Mouse (Mus musculus): Measurements from ENCODE around the gene Ptgs2.

DNA sequence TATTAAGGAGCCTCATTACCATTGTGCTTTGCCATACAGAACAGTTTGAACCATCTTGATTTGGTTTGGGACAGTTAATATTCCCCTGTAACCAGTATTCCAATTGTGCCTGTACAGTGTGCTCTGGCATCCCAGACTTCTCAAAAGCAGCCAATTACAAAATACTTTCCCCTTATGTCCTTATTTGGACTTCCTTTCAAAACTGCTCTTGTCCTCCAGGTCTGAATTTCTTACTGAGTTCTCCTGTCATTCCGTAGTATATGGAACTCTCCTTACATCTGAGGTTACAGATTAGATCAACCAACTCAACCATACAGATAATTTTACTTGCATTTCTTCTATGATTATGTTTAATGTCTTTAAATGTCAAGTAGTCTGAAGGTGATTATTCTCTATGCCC is 2.1 kb upstream of the Ptgs2 start:
- TF ChIP-seq CTCF (IDR thresholded peaks at IDR 0.05; ENCODE audit: low read depth, low read length) = no peak
- TF ChIP-seq EP300 (IDR thresholded peaks at IDR 0.05; ENCODE audit: insufficient read depth, low read depth, low read length) = no peak

Measured in ES-Bruce4 (cell line).